Mouse (Mus musculus) erythroblast, embryonic 14.5 days (primary cell): ENCODE data around the gene Znrd1as.

ENCODE experiments used
- GATA1 ChIP-seq: IDR thresholded peaks from 2 replicates; pipeline ENCODE4 v1.6.1; 2012; ENCODE audit warnings: low read length, inconsistent platforms, mixed read lengths
- TAL1 ChIP-seq: IDR thresholded peaks from 3 replicates; pipeline ENCODE4 v1.6.1; 2012; ENCODE audit warnings: low read length, inconsistent platforms, mixed read lengths

DNA sequence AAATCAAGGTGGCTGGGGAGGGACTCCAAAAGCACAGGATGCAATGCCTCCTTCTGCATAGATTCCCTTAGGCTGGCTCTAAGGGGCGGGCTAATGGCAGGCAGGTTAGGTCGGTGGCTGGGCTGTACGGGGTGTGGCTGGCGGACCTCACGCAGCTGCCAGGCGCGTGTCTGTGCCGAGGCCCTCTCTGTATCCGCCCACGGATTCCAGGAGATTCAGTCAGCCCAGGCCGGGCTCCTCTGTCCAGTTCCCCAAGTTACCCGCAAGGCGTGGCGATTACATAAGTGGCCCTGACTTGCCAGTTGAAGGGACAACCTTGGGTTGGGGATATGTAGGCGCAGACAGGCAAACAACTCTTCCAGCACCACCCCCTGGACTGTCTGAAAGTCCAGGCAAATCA lies 38.2 kb upstream of the Znrd1as start:
- TF ChIP-seq GATA1 (no peak), TAL1 (no peak)
